Mouse (Mus musculus) thymus, adult 2 months (tissue): ENCODE results near the gene Cyb561a3.

Experiments used
- CTCF ChIP-seq: fragments of 200-500 bp; IDR thresholded peaks from 2 replicates; pipeline ENCODE4 v1.5.1; 2012; ENCODE audit warnings: mild to moderate bottlenecking, control low read depth, low read length, moderate library complexity, borderline replicate concordance; ENCODE audit not compliant: control insufficient read depth, poor library complexity, insufficient read depth; ENCODE audit errors: extremely low read depth
- POLR2A ChIP-seq: fragments of 200-500 bp; IDR thresholded peaks from 2 replicates; pipeline ENCODE4 v1.6.1; 2012; ENCODE audit warnings: mild to moderate bottlenecking, low read length, control low read depth, moderate library complexity; ENCODE audit not compliant: control insufficient read depth, poor library complexity, insufficient read depth; ENCODE audit errors: extremely low read depth

DNA sequence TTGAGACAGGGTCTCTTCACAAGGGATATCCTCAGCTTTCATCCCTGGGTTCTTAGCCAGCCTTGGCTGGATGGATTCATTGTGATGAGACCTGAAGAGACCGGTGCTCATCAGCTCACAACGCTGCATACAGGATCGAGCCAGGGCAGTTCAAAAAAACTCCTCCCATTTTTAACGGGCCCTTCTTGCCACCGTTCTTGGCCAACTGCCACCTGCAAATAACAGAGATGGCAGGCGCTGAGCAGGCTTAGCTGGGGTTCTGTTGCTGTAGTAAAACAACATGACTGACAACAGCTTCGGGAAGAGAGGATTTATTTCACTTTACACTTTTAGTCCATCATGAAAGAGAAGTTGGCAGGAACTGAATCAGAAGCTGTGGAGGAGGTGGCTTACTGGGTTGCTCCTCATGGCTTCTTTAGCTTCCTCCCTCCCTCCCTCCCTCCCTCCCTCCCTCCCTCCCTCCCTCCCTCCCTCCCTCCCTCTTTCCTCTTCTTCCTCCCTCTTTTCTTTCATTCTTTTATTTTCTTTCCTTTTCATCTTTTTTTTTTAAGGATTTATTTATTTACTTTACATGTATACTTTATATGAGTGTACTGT, 6.7 kb downstream of the Cyb561a3 start:
- no peak for TF ChIP-seq POLR2A
- TF ChIP-seq CTCF = no peak
